Mouse (Mus musculus) stomach, postnatal 0 days (tissue): ENCODE measurements around the gene H2-DMa. TPM values are rescaled to one million over a fixed set of nuclear protein-coding genes. Genes with fewer than 3 reads are reported as not detected.
A peak's percentile ranks its signal among the peaks of the same experiment; 100 is the strongest.

Experiments
- ATAC-seq: fragments of 200-750 bp; cut with Nextera tagmentation; 2 replicates; pipeline ENCODE4 v1.8.0; 2017; ENCODE audit not compliant: low FRiP score, low TSS enrichment
- DNase-seq: peaks from one replicate; pipeline ENCODE4 v3.0.0-alpha.2; 2016; ENCODE audit warnings: low spot score
- H3K27ac ChIP-seq: fragments of 300-500 bp; sonication (generic); replicated peaks from 2 replicates; pipeline ENCODE4 v1.5.1; 2014; ENCODE audit warnings: mild to moderate bottlenecking, control low read depth
- H3K27me3 ChIP-seq: fragments of 300-500 bp; sonication (generic); 2 replicates; pipeline ENCODE4 v1.6.1; 2014; ENCODE audit warnings: low read length; ENCODE audit not compliant: control insufficient read depth, insufficient read depth
- H3K36me3 ChIP-seq: fragments of 300-500 bp; sonication (generic); 2 replicates; pipeline ENCODE4 v1.6.1; 2014; ENCODE audit warnings: low read length, mixed read lengths; ENCODE audit not compliant: control insufficient read depth, insufficient read depth
- H3K4me1 ChIP-seq: fragments of 300-500 bp; sonication (generic); replicated peaks from 2 replicates; pipeline ENCODE4 v1.6.1; 2014; ENCODE audit warnings: antibody characterized with exemption; ENCODE audit not compliant: control insufficient read depth, insufficient read depth
- H3K4me2 ChIP-seq: fragments of 300-500 bp; sonication (generic); replicated peaks from 2 replicates; pipeline ENCODE4 v1.6.1; 2014; ENCODE audit warnings: low read depth, mild to moderate bottlenecking, control low read depth, moderate library complexity
- H3K4me3 ChIP-seq: fragments of 300-500 bp; sonication (generic); 2 replicates; pipeline ENCODE4 v1.5.1; 2014; ENCODE audit warnings: low read depth, low read length, control low read depth
- H3K9ac ChIP-seq: fragments of 300-500 bp; sonication (generic); 2 replicates; pipeline ENCODE4 v1.6.1; 2014; ENCODE audit warnings: mild to moderate bottlenecking, low read length, control low read depth, mixed read lengths
- H3K9me3 ChIP-seq: fragments of 300-500 bp; sonication (generic); 2 replicates; pipeline ENCODE4 v1.6.1; 2016; ENCODE audit warnings: low read length; ENCODE audit not compliant: control insufficient read depth
- CTCF ChIP-seq: IDR thresholded peaks from 2 replicates; pipeline ENCODE4 v1.5.1; 2016; ENCODE audit warnings: antibody characterized with exemption, low read depth, mild to moderate bottlenecking, moderate library complexity
- EP300 ChIP-seq: optimal IDR thresholded peaks from 2 replicates; pipeline ENCODE3; 2016; ENCODE audit warnings: antibody characterized with exemption
- WGBS: fragments of 180-500 bp; shearing (Covaris S2); extraction: QIAGEN DNeasy Blood & Tissue Kit; methylation state at CpG from one replicate; pipeline ENCODE4 v1.1.7; 2014; 5-methylcytosine and 5-hydroxymethylcytosine counted together
- polyA plus RNA-seq: library from polyadenylated mRNA; unstranded; fragments of >200 nt; fragmentation: Nextera tagmentation; extraction: Ambion mirVana; gene quantifications from 2 replicates; pipeline ENCODE4 v1.2.1, GENCODE M21; 2015

H2-DMa gene
- polyA plus RNA-seq, 1 experiment from 2014 or later = 9.5 TPM

DNA sequence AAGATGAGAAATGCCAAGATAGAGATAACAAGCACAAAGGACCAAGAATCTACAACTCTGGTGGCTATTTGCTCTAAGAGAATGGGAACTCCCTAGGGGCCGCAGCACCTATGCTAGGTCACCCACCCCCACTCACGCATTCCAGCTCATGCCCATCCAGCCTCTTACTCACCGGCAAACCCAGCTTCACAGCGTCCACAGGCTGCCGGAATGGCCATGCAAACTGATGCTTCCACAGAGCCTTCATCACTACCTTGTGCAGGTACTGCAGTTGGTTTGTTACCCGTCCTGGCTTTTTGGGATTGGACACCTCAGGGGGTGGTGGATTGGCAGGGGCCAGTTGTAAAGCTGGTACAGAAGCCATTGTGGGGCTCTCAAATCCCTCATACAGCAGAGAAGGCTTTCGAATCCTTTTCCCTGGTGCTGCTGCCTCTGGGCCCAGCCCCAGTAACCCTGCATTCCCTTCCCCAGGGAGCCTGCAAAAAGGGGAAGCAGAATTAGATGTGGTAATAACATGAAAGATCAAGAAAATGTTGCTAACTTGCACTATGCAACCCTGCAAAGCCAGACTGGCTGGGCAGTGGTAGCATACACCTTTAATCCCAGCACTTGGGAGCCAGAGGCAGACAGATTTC is 2.5 kb upstream of the H2-DMa start:
- Histone ChIP-seq H3K36me3 (peaks cover 48% of the 10 kb centered on the region), H3K4me1 (no peaks in the 10 kb centered on the region), H3K27me3 (no peaks in the 10 kb centered on the region), H3K9me3 (no peaks in the 10 kb centered on the region), H3K4me2 (peak overlapping the region; percentile 84), H3K9ac (peak overlapping the region; percentile 59), H3K4me3 (peak overlapping the region; percentile 94), H3K27ac (no peak overlapping the region)
- no peak for ATAC-seq
- TF ChIP-seq EP300 = no peak
- no peak for TF ChIP-seq CTCF
- WGBS = 17% methylated on average over 7 of the region's 7 CpGs
- no peak for DNase-seq

DNA sequence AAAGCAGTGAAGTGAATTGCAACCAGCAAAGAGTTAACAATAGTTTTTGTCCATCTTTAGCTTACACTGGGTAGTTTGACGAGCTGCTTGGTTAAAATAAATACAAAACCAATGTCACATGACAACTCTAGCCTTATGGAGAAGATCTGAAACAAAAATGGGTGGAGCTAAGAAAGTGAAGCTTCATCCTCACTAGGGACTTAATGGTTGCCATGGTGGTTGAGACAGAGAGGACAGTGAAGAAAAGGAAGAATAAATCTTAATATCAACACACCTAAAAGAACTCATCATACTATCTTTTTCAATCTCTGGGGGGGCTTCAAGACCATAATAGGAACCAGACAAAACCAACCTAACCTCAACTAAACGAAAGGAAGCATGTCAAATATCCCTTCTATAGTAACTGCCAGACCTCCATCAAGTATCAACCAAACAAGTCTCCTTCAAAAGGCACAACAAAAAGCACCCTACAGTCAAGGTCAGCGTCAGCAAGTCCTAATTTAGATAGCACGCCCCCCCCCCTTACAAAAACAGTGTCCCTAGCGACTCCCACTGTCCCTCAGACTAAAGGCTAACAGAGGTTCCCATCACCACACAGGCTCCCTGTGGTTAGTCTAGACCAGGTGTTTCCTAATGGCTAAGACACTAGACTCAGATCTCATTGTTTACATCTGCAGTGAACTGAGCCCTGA is 1.8 kb upstream of the H2-DMa start:
- no peaks in the 10 kb centered on the region for H3K4me1 ChIP-seq
- H3K9ac ChIP-seq = peak overlapping the region; percentile 83
- 0% methylated on average over 5 of the region's 5 CpGs for WGBS
- H3K9me3 ChIP-seq = no peaks in the 10 kb centered on the region
- H3K4me2 ChIP-seq = peak overlapping the region; percentile 84
- ATAC-seq = no peak
- TF ChIP-seq CTCF (no peak), EP300 (no peak)
- H3K36me3 ChIP-seq = peaks cover 42% of the 10 kb centered on the region
- H3K4me3 ChIP-seq = peak overlapping the region; percentile 94
- H3K27me3 ChIP-seq = no peaks in the 10 kb centered on the region
- no peak for DNase-seq
- H3K27ac ChIP-seq = no peak overlapping the region

DNA sequence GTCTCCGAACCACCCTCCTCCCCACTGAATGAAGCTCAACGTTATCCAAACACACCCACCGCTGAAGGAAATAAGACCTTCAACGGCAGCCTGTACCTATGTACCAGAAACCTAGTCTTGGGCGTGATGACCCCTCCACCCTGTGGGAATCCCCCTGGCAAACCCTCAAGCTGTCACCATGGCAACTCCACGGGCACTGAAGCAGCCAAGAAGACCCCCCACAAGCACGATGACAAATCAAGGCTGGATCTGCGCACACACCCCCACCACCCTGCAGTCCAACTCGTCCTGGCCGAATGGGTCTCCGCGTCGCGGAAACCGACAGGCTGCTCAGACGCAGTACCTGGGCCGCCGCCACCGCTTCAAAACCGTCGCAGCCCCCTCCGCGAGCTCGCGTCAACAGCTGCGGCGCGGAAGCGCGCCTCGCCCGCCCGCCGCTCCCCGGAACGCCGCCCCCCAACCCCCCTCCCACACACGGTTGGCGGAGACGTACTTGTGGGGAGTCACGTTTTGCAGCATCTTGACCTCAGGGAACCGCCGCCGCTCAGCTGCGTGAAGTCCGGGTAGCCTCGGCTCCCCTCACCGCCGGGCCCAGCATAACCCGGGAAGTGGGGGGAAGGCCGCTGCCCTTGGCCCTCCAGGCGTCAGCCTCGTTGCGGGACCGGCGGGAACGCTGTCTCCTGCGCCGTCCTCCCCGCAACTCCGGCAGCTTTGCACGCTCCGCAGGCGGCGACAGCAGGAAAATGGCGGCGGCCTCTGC is 1.0 kb upstream of the H2-DMa start:
- H3K9me3 ChIP-seq = no peaks in the 10 kb centered on the region
- peak overlapping the region; percentile 94 for H3K4me3 ChIP-seq
- peak overlapping the region; percentile 84 for H3K4me2 ChIP-seq
- peak; percentile 53 for DNase-seq
- ATAC-seq = no peak
- H3K27me3 ChIP-seq = no peaks in the 10 kb centered on the region
- peaks cover 35% of the 10 kb centered on the region for H3K36me3 ChIP-seq
- under 1% methylated on average over 51 of the region's 67 CpGs for WGBS
- peak overlapping the region; percentile 100 for H3K27ac ChIP-seq
- TF ChIP-seq CTCF = no peak
- no peak for TF ChIP-seq EP300
- H3K4me1 ChIP-seq = no peaks in the 10 kb centered on the region
- peak overlapping the region; percentile 83 for H3K9ac ChIP-seq

GRCm38 (mm10) chr17:34118873-34119248 is 480 bp upstream of the H2-DMa start:
- H3K27ac ChIP-seq = peak overlapping the region; percentile 100
- WGBS = under 1% methylated on average over 36 of the region's 38 CpGs
- H3K36me3 ChIP-seq = peaks cover 29% of the 10 kb centered on the region
- no peak for TF ChIP-seq CTCF
- no peak for TF ChIP-seq EP300
- no peak; the same call in 1 of the 2 replicates for ATAC-seq
- no peaks in the 10 kb centered on the region for H3K27me3 ChIP-seq
- peak overlapping the region; percentile 83 for H3K9ac ChIP-seq
- H3K4me1 ChIP-seq = peaks cover 2% of the 10 kb centered on the region; the same call in 1 of the 2 replicates
- DNase-seq = no peak
- no peaks in the 10 kb centered on the region for H3K9me3 ChIP-seq
- H3K4me2 ChIP-seq = peak overlapping the region; percentile 84
- H3K4me3 ChIP-seq = peak overlapping the region; percentile 94

DNA sequence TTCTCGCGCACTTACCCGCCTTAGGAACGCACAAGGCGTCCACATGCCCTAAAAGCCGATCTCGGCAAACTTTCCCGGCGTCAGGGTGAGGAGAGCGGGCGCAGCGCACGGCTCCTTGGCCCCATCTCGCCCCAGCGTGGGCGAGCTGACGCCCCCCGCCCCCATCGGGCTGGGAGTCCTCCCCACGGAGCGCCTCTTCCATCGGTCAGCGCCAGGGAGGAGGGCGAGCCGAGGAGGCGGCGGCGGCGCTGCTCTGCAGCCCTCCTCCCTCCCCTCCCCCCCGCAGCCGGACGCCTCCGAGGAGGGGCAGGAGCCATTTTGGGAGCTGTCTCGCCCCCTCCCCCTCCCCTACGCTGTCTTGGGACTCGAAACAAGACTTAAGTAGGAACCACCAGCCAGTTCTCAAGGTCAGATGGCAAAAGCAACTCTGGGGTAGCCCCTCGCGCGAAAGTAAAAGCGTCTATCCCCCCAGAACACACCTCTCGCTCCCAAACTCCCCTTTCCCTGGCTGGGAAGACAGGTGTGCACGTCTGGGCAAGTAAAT is 911 bp downstream of the H2-DMa start:
- Histone ChIP-seq H3K4me2 (peak overlapping the region; percentile 95), H3K4me1 (peaks cover 2% of the 10 kb centered on the region; the same call in 1 of the 2 replicates), H3K27ac (peak overlapping the region; percentile 100), H3K36me3 (peaks cover 17% of the 10 kb centered on the region), H3K4me3 (peak overlapping the region; percentile 94), H3K9ac (peak overlapping the region; percentile 96), H3K27me3 (no peaks in the 10 kb centered on the region), H3K9me3 (no peaks in the 10 kb centered on the region)
- ATAC-seq (peak; percentile 15), DNase-seq (peak; percentile 93)
- WGBS = under 1% methylated on average over 32 of the region's 42 CpGs
- TF ChIP-seq CTCF (peak; percentile 19; the same call in 1 of the 2 replicates), EP300 (no peak)
